Mouse (Mus musculus) heart, embryonic 16.5 days (tissue): ENCODE results near the gene Poc1a. TPM values are rescaled to one million over a fixed set of nuclear protein-coding genes. Genes with fewer than 3 reads are reported as not detected.

Experiments used
- ATAC-seq: fragments of 200-750 bp; cut with Nextera tagmentation; replicated peaks from 2 replicates; pipeline ENCODE4 v1.8.0; 2017; ENCODE audit warnings: moderate number of reproducible peaks; ENCODE audit not compliant: insufficient read depth, low FRiP score; ENCODE audit errors: extremely low read depth
- H3K27ac ChIP-seq: fragments of 300-500 bp; sonication (generic); 2 replicates; pipeline ENCODE4 v1.5.1; 2014; ENCODE audit warnings: mild to moderate bottlenecking, low read length, control low read depth, moderate library complexity
- H3K27me3 ChIP-seq: fragments of 300-500 bp; sonication (generic); 2 replicates; pipeline ENCODE4 v1.6.1; 2014; ENCODE audit warnings: low read length, mixed read lengths; ENCODE audit not compliant: control insufficient read depth, insufficient read depth
- H3K36me3 ChIP-seq: fragments of 300-500 bp; sonication (generic); 2 replicates; pipeline ENCODE4 v1.6.1; 2014; ENCODE audit not compliant: control insufficient read depth, insufficient read depth
- H3K4me1 ChIP-seq: fragments of 300-500 bp; sonication (generic); 2 replicates; pipeline ENCODE4 v1.6.1; 2014; ENCODE audit warnings: low read length, mixed read lengths; ENCODE audit not compliant: control insufficient read depth, insufficient read depth
- H3K4me2 ChIP-seq: fragments of 300-500 bp; sonication (generic); 2 replicates; pipeline ENCODE4 v1.6.1; 2014; ENCODE audit warnings: low read depth, mild to moderate bottlenecking, control low read depth, low read length
- H3K4me3 ChIP-seq: fragments of 300-500 bp; sonication (generic); 2 replicates; pipeline ENCODE4 v1.5.1; 2014; ENCODE audit warnings: mild to moderate bottlenecking, control low read depth, low read length
- H3K9ac ChIP-seq: fragments of 300-500 bp; sonication (generic); 2 replicates; pipeline ENCODE4 v1.6.1; 2014; ENCODE audit warnings: low read length, control low read depth
- H3K9me3 ChIP-seq: fragments of 300-500 bp; sonication (generic); replicated peaks from 2 replicates; pipeline ENCODE4 v1.6.1; 2016; ENCODE audit warnings: low read length; ENCODE audit not compliant: control insufficient read depth
- WGBS: fragments of 180-500 bp; shearing (Covaris S2); extraction: QIAGEN DNeasy Blood & Tissue Kit; methylation state at CpG from one replicate; pipeline ENCODE4 v1.1.7; 2014; 5-methylcytosine and 5-hydroxymethylcytosine counted together
- polyA plus RNA-seq: library from polyadenylated mRNA; unstranded; fragments of >200 nt; fragmentation: Nextera tagmentation; extraction: Ambion mirVana; gene quantifications from 2 replicates; pipeline ENCODE4 v1.2.1, GENCODE M21; 2015

Gene Poc1a
- 29.3 and 30.6 TPM in 2 replicates for polyA plus RNA-seq

- Histone ChIP-seq H3K4me1 (peaks cover 13% of the 10 kb centered on the region), H3K9me3 (no peaks in the 10 kb centered on the region), H3K9ac (peak within 1 kb of the TSS; percentile 84), H3K4me3 (peak within 1 kb of the TSS; percentile 84), H3K4me2 (peak within 1 kb of the TSS; percentile 92), H3K36me3 (peaks cover 10% of the 10 kb centered on the region), H3K27ac (peak within 1 kb of the TSS; percentile 89), H3K27me3 (no peaks in the 10 kb centered on the region)
- under 1% methylated on average over 47 of the region's 47 CpGs for WGBS
- ATAC-seq, result peak; percentile 97
These were observed at the start of gene Poc1a for GRCm38 (mm10) chr9:106280808-106281544. TSS of gene Poc1a (plus strand) at chr9:106281061.

- H3K36me3 ChIP-seq, result peaks cover 28% of the 10 kb centered on the region
- H3K9ac ChIP-seq, result no peak overlapping the region
- H3K4me2 ChIP-seq, result no peak overlapping the region
- no peak for ATAC-seq
- no peaks in the 10 kb centered on the region for H3K9me3 ChIP-seq
- H3K27ac ChIP-seq, result no peak overlapping the region
- WGBS, result 72% methylated on average over 7 of the region's 7 CpGs
- no peaks in the 10 kb centered on the region for H3K27me3 ChIP-seq
- no peak overlapping the region for H3K4me3 ChIP-seq
- H3K4me1 ChIP-seq, result peaks cover 12% of the 10 kb centered on the region
These were observed 49.6 kb upstream of the Poc1a start for GRCm38 (mm10) chr9:106231220-106231619.

- H3K27ac ChIP-seq, result no peak overlapping the region
- no peaks in the 10 kb centered on the region for H3K27me3 ChIP-seq
- H3K4me3 ChIP-seq, result no peak overlapping the region
- H3K36me3 ChIP-seq, result peaks cover 34% of the 10 kb centered on the region
- H3K9ac ChIP-seq, result no peak overlapping the region
- peaks cover 12% of the 10 kb centered on the region for H3K4me1 ChIP-seq
- 76% methylated on average over 4 of the region's 4 CpGs for WGBS
- no peaks in the 10 kb centered on the region for H3K9me3 ChIP-seq
- ATAC-seq, result no peak
- no peak overlapping the region for H3K4me2 ChIP-seq
These were observed 49.0 kb upstream of the Poc1a start for GRCm38 (mm10) chr9:106231816-106232215.

GRCm38 (mm10) chr9:106232956-106233355 is 47.9 kb upstream of the Poc1a start:
- H3K27me3 ChIP-seq, result no peaks in the 10 kb centered on the region
- H3K9ac ChIP-seq, result no peak overlapping the region
- no peaks in the 10 kb centered on the region for H3K9me3 ChIP-seq
- peaks cover 9% of the 10 kb centered on the region for H3K4me1 ChIP-seq
- 87% methylated on average over 3 of the region's 3 CpGs for WGBS
- ATAC-seq, result no peak
- H3K36me3 ChIP-seq, result peaks cover 45% of the 10 kb centered on the region
- H3K27ac ChIP-seq, result no peak overlapping the region
- no peak overlapping the region for H3K4me3 ChIP-seq
- no peak overlapping the region for H3K4me2 ChIP-seq

- Histone ChIP-seq H3K9me3 (no peaks in the 10 kb centered on the region), H3K36me3 (peaks cover 53% of the 10 kb centered on the region), H3K9ac (no peak overlapping the region), H3K4me2 (no peak overlapping the region), H3K4me3 (no peak overlapping the region), H3K4me1 (0 out of 2 replicates have a peak, but pooled peaks cover 5% of the 10 kb centered on the region), H3K27me3 (no peaks in the 10 kb centered on the region), H3K27ac (no peak overlapping the region)
- no peak for ATAC-seq
- WGBS, result 81% methylated on average over 6 of the region's 6 CpGs
These were observed 46.9 kb upstream of the Poc1a start for GRCm38 (mm10) chr9:106233953-106234352.

- peaks cover 59% of the 10 kb centered on the region for H3K36me3 ChIP-seq
- H3K9ac ChIP-seq, result no peak overlapping the region
- ATAC-seq, result peak; percentile 50
- no peaks in the 10 kb centered on the region for H3K27me3 ChIP-seq
- no peaks in the 10 kb centered on the region for H3K9me3 ChIP-seq
- 74% methylated on average over 23 of the region's 23 CpGs for WGBS
- H3K27ac ChIP-seq, result 0 out of 2 replicates have a peak overlapping the region, but pooled peaks have one; percentile 13
- no peak overlapping the region for H3K4me3 ChIP-seq
- no peak overlapping the region for H3K4me2 ChIP-seq
- 0 out of 2 replicates have a peak, but pooled peaks cover 5% of the 10 kb centered on the region for H3K4me1 ChIP-seq
These were observed 45.5 kb upstream of the Poc1a start for GRCm38 (mm10) chr9:106235194-106235830.

- H3K4me3 ChIP-seq, result no peak overlapping the region
- H3K4me1 ChIP-seq, result 0 out of 2 replicates have a peak, but pooled peaks cover 5% of the 10 kb centered on the region
- no peak overlapping the region for H3K27ac ChIP-seq
- H3K27me3 ChIP-seq, result no peaks in the 10 kb centered on the region
- peaks cover 68% of the 10 kb centered on the region for H3K36me3 ChIP-seq
- H3K9ac ChIP-seq, result no peak overlapping the region
- no peaks in the 10 kb centered on the region for H3K9me3 ChIP-seq
- no peak overlapping the region for H3K4me2 ChIP-seq
- WGBS, result 92% methylated on average over 23 of the region's 23 CpGs
- no peak for ATAC-seq
These were observed 44.6 kb upstream of the Poc1a start for GRCm38 (mm10) chr9:106236156-106236817.

- no peak overlapping the region for H3K4me3 ChIP-seq
- 72% methylated on average over 3 of the region's 3 CpGs for WGBS
- H3K36me3 ChIP-seq, result peaks cover 73% of the 10 kb centered on the region
- H3K9ac ChIP-seq, result no peak overlapping the region
- no peaks in the 10 kb centered on the region for H3K9me3 ChIP-seq
- no peak overlapping the region for H3K4me2 ChIP-seq
- H3K27ac ChIP-seq, result no peak overlapping the region
- 0 out of 2 replicates have a peak, but pooled peaks cover 5% of the 10 kb centered on the region for H3K4me1 ChIP-seq
- H3K27me3 ChIP-seq, result no peaks in the 10 kb centered on the region
- ATAC-seq, result no peak
These were observed 44.0 kb upstream of the Poc1a start for GRCm38 (mm10) chr9:106236818-106237211.

GRCm38 (mm10) chr9:106237401-106237800 is 43.5 kb upstream of the Poc1a start:
- Histone ChIP-seq H3K9me3 (no peaks in the 10 kb centered on the region), H3K27ac (no peak overlapping the region), H3K4me3 (no peak overlapping the region), H3K9ac (no peak overlapping the region), H3K4me2 (no peak overlapping the region), H3K4me1 (0 out of 2 replicates have a peak, but pooled peaks cover 5% of the 10 kb centered on the region), H3K27me3 (no peaks in the 10 kb centered on the region), H3K36me3 (peaks cover 76% of the 10 kb centered on the region)
- 85% methylated on average over 8 of the region's 8 CpGs for WGBS
- no peak for ATAC-seq
